Comparison of ENCODE assay signal across 16 mouse cellular contexts in the genomic region with DNA sequence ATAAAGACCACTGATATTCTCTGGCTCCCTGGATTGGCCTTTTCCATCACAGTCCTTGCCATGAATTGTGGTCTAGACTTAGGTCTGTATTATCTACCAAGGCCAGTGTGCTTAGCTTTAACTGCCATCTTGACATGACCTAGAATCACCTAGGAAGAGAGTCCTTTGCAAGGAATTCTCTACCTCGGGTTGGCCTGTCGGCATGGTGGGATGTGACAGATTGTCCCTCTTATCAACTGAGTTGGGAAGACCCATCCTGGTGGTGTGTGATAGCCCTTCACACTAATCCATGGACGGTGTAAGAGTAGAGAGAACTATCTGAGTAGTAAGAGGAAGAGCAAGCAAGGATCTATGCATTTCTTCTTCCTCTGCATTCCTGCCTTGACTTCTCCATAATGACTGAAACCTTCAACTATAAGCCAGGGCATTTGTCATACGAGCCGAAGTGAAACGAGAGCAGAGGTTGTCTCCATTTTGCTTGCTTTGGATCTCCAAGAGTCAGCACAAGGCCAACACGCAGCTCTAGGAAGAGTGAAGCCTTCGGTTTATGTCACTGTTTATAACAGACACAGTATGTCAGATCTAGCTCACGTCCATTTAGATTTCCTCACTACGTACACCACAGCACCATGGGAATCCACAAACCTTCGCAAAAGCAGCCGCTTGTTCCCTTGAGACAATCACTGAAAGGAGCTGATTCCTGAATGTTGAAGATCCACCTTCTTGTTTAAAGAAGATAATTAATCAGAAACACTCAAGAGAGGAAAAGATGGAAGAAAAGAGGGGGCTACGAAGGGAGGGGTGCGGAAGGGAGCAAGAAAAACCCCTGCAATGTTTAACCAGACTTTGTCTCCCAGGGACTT.
DNase-seq lines count a peak whose midpoint lies in the region; ATAC-seq and TF ChIP-seq lines count a peak whose summit lies in the region.
"Had no signal": no experiment of that assay in that cellular context is flagged by ENCODE, and none has a peak within 500 bp of the region (broad histone marks: within the 10 kb centered on the region; RNA-seq: fewer than 3 reads in every experiment).

No protein-coding gene starts in this region.

- TF ChIP-seq CTCF in kidney, adult 2 months (conservative IDR thresholded peaks at IDR 0.05; ENCODE audit: insufficient read depth, insufficient read length, low read depth, low read length): no peak

- no peaks in the 10 kb centered on the region for H3K9me3 ChIP-seq in hindbrain, embryonic 11.5 days (ENCODE audit: control insufficient read depth, low read length)
- no peaks in the 10 kb centered on the region; the same call in 1 of the 2 replicates for H3K9me3 ChIP-seq in midbrain, embryonic 13.5 days
- no peaks in the 10 kb centered on the region for H3K9me3 ChIP-seq in intestine, embryonic 16.5 days (ENCODE audit: control insufficient read depth, low read length)

- peak overlapping the region; percentile 32; the same call in 1 of the 2 replicates for H3K9ac ChIP-seq in hindbrain, embryonic 11.5 days (ENCODE audit: low read depth, low read length)
- H3K9ac ChIP-seq in midbrain, embryonic 13.5 days (replicated peaks): no peak overlapping the region
- H3K9ac ChIP-seq in intestine, embryonic 16.5 days (ENCODE audit: low read depth, low read length): no peak overlapping the region
- H3K9ac ChIP-seq: limb, embryonic 12.5 days had no signal

- H3K4me2 ChIP-seq in hindbrain, embryonic 11.5 days (replicated peaks; ENCODE audit: low read depth, low read length): no peak overlapping the region
- no peak overlapping the region for H3K4me2 ChIP-seq in midbrain, embryonic 13.5 days (replicated peaks)
- no peak overlapping the region for H3K4me2 ChIP-seq in intestine, embryonic 16.5 days (ENCODE audit: low read depth, low read length)
- H3K4me2 ChIP-seq: limb, embryonic 12.5 days had no signal

- peak overlapping the region; percentile 88 for H3K27ac ChIP-seq in hindbrain, embryonic 11.5 days (ENCODE audit: low read depth, low read length)
- peak overlapping the region; percentile 87 for H3K27ac ChIP-seq in midbrain, embryonic 13.5 days
- no peak overlapping the region for H3K27ac ChIP-seq in intestine, embryonic 16.5 days (ENCODE audit: low read length)
- H3K27ac ChIP-seq in kidney, adult 2 months (ENCODE audit: insufficient read depth, low read depth, low read length): no peak overlapping the region
- H3K27ac ChIP-seq: heart, adult 2 months; limb, embryonic 12.5 days; macrophage had no signal

- 0 out of 2 replicates have a peak, but pooled peaks cover 5% of the 10 kb centered on the region for H3K4me1 ChIP-seq in hindbrain, embryonic 11.5 days (replicated peaks; ENCODE audit: control insufficient read depth, insufficient read depth, low read length)
- H3K4me1 ChIP-seq in midbrain, embryonic 13.5 days (replicated peaks): peaks cover 42% of the 10 kb centered on the region
- no peaks in the 10 kb centered on the region for H3K4me1 ChIP-seq in intestine, embryonic 16.5 days (ENCODE audit: control insufficient read depth, insufficient read depth, low read length)
- no peaks in the 10 kb centered on the region for H3K4me1 ChIP-seq in kidney, adult 2 months (ENCODE audit: control insufficient read depth, insufficient read depth, low read length)
- H3K4me1 ChIP-seq: limb, embryonic 12.5 days had no signal

- WGBS in hindbrain, embryonic 11.5 days: 59% methylated on average over 14 of the region's 14 CpGs
- WGBS in midbrain, embryonic 13.5 days: 41% methylated on average over 14 of the region's 14 CpGs
- 85% methylated on average over 14 of the region's 14 CpGs for WGBS in intestine, embryonic 16.5 days
- 94% methylated on average over 14 of the region's 14 CpGs for WGBS in kidney, adult 2 months

- no peak for TF ChIP-seq POLR2A in kidney, adult 2 months (IDR thresholded peaks at IDR 0.05; ENCODE audit: low read depth, low read length)

- ATAC-seq in hindbrain, embryonic 11.5 days (ENCODE audit: low FRiP score): peak; percentile 43; the same call in 1 of the 2 replicates
- ATAC-seq in midbrain, embryonic 13.5 days: peak; percentile 60
- no peak for ATAC-seq in intestine, embryonic 16.5 days
- ATAC-seq: activated CD4-positive, CD25-positive, alpha-beta regulatory T cell, adult 4 months had no signal

- H3K4me3 ChIP-seq in hindbrain, embryonic 11.5 days (ENCODE audit: low read depth, low read length): no peak overlapping the region
- H3K4me3 ChIP-seq in midbrain, embryonic 13.5 days (replicated peaks): no peak overlapping the region
- H3K4me3 ChIP-seq in intestine, embryonic 16.5 days (ENCODE audit: low read length): no peak overlapping the region
- no peak overlapping the region for H3K4me3 ChIP-seq in kidney, adult 2 months (ENCODE audit: insufficient read depth, low read depth, low read length)
- H3K4me3 ChIP-seq: heart, adult 2 months; limb, embryonic 12.5 days had no signal

- no peaks in the 10 kb centered on the region for H3K36me3 ChIP-seq in hindbrain, embryonic 11.5 days (ENCODE audit: control insufficient read depth, insufficient read depth, low read length)
- no peaks in the 10 kb centered on the region for H3K36me3 ChIP-seq in midbrain, embryonic 13.5 days
- H3K36me3 ChIP-seq in intestine, embryonic 16.5 days (ENCODE audit: control insufficient read depth, insufficient read depth, low read length): no peaks in the 10 kb centered on the region
- H3K36me3 ChIP-seq in kidney, adult 2 months (ENCODE audit: control insufficient read depth, insufficient read depth, low read length): no peaks in the 10 kb centered on the region
- H3K36me3 ChIP-seq: limb, embryonic 12.5 days had no signal

- no peaks in the 10 kb centered on the region for H3K27me3 ChIP-seq in hindbrain, embryonic 11.5 days (ENCODE audit: control insufficient read depth, insufficient read depth, low read length)
- no peaks in the 10 kb centered on the region for H3K27me3 ChIP-seq in midbrain, embryonic 13.5 days
- no peaks in the 10 kb centered on the region for H3K27me3 ChIP-seq in intestine, embryonic 16.5 days (replicated peaks; ENCODE audit: control insufficient read depth, insufficient read depth, low read length)
- H3K27me3 ChIP-seq in kidney, adult 2 months (replicated peaks; ENCODE audit: control insufficient read depth, insufficient read depth, low read length): no peaks in the 10 kb centered on the region
- H3K27me3 ChIP-seq: limb, embryonic 12.5 days had no signal

- peak; percentile 20 for DNase-seq in testis, postnatal 10 days (ENCODE audit: low spot score)
- DNase-seq in testis, postnatal 14 days (ENCODE audit: low spot score): no peak
- no peak for DNase-seq in hindbrain, embryonic 11.5 days (ENCODE audit: low spot score)
- no peak for DNase-seq in kidney, adult 2 months
- DNase-seq in natural killer cell, adult 2 months (ENCODE audit: low spot score in 2 of 2): no peak
- DNase-seq in B cell, adult 2 months: no peak
- DNase-seq: cerebellum, adult 11 months; kidney, adult 11 months; kidney, postnatal 36 days; thymus, adult 2 months had no signal

Comparison
In these comparisons a context has a peak if more than half of its experiments do, and no peak if none do; other contexts are left out.
1. H3K27ac ChIP-seq: peak in hindbrain, embryonic 11.5 days (single experiment) and midbrain, embryonic 13.5 days (single experiment); none in intestine, embryonic 16.5 days (single experiment) and kidney, adult 2 months (single experiment).